Mouse (Mus musculus) adrenal gland, postnatal 4 days (tissue): ENCODE measurements at regions not wholly inside any gene's neighbourhood (a gene's known extent, or its start where the extent isn't known, plus 50 kb on each side); places are given as distances from the start of the nearest gene placed in this dataset.

Experiments used
- DNase-seq, 2 experiments: peaks; one replicate each; pipeline ENCODE4 v3.0.0; 2021 to 2022; ENCODE audit warnings: low spot score in 2 of 2, mixed read lengths in 2 of 2

DNA sequence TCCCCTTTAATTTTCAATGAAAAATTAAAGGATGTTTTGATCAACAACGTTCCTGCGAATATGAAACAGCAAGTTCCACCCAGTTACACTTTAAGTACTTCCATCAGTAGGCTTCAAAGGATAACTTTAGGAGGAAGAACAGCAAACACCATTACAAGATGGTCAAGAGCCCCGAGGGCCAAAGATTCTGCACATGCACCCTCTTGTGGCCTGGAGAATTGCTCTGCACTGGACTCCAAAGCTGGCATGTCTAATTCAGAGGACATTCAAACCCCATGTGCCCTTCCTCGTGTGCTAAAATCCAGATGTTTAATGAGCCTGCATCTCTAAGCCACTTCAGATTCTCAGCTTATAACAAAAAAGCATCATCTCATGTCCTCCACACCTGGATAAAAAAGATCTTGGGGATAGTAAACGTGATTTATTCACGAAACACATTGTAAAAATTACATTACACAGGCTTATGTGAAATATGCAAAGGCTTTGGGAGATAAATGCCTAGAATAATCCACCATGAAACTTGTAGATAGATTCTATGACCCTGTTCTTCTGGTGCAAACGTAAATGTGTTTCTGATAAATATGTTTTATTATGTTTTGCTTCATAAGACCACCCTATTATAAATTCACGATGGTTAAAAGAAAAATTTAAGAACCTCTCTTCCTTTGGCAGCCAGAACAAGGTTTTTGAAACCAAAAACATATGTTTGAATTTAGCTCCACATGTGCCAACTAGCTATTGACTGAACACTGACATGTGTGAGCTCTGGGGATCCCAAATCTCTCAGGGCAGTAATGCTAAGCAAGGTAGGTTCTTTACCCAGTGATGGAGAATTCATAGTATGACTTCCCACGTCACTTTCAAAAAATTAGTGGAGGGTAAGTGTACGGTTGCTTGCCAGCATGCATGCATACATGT is 100.6 kb upstream of the Rfx3 start:
- no peak for DNase-seq

DNA sequence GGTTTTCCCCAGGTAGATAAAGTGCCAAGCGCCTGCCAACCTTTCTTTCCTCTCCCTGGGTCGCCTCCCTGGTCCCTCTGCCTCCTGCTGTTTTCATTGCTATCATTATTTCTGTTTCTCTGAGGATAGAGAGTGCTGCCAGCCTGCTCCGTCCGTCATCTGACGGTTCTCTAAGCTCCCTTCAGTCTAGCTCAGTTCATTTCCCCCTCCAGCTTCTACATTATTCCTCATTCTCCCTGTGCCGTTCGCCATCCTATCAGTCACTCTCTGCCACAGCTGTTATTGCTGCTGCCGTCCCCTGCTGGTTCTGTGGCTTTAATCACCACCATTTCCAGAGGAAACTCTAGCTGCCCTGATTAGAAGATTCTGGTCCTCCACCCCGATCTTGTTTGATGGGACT is 84.7 kb upstream of the Rfx3 start:
- DNase-seq, result no peak

DNA sequence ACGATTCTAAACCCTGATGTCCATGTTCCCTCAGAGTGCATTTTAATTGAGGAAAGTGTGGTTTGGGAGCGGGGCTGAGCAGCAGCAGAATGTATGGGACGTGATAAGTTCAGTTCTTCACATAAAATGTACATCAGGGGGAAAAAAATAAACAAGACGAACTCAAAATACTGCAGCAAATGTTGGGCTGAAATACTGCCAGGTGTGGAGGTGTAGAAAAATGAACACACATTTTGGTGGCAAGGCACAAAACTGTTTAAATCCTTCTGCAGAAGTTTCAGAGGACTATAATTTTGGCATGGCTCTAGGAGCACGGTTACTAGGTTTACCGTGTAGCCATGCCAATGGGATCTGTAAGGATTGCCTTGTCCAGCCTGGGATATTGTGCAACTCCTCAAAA is 81.3 kb upstream of the Rfx3 start:
- no peak for DNase-seq

DNA sequence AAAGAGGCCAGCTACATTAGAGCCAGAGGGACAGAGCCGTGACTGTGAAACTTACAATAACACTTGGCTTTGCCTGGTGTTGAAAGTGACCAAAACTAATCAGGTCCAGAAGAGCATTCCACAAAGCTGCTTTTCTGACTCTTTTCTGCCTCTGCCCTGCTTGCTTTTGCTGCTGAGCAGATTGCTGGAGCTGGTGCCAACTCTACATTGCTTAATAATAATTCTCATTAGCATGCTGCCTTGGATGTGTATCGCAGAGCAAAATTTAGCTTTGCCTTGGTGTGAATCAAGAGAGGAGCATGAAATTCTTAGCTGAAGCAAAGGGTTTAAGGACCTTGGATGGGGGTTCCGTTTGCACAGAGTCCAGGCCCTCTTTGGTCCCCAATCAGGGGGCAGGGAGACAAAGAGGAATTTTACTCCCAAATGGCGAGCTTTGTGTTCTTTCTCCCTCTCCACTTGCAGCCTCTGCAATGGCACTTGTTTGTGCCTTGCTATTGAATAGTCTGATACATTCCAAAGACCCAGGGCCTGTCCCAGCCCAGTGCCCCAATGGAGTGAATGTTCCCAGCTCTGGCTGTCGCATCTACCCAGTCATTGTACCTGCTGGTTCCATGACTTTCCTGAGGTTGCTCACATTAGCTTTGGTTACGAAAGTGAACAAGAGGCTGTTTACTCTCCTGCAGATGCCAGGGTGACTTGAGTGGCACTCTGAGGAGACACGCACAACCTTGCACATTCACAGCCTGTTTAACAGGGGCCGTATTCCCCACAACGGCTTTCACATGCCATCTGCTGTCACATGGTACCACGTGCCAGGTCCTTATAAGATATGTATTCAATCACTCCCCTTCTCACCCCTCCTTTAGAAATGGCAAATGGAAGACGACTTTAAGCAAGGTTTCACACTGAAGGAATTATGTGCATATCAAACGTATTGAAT is 76.9 kb upstream of the Rfx3 start:
- DNase-seq, result no peak

DNA sequence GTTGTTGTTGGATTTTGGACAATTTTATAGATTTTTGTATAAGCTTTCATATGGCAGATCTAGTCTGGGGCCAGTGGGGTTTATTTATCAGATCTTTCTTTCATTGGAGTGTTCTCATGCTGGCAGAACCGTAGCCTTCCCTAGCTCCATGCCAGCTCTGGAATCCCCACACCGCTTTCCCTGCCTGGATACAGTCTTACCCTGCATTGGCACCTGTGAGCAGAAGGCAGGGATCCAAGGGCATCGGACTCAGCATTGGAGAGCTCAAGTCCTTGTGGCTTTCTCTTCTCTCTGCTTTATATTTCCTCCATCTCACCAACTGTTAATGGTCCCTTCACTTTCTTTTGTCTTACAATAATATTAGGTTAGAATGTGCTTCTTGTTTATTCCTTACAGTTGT is 59.4 kb upstream of the Rfx3 start:
- DNase-seq, result no peak
